8 mouse cellular contexts compared by ENCODE assay signal in genomic region chr11:115475758-115476237, GRCm38 (mm10). TPM values are rescaled to one million over a fixed set of nuclear protein-coding genes. Genes with fewer than 3 reads are reported as not detected.
A peak's percentile ranks its signal among the peaks of the same experiment; 100 is the strongest.
DNase-seq lines count a peak whose midpoint lies in the region; ATAC-seq and TF ChIP-seq lines count a peak whose summit lies in the region.

No protein-coding gene starts in this region.

- H3K4me2 ChIP-seq in forebrain, embryonic 12.5 days, result peak overlapping the region; percentile 99
- peak overlapping the region; percentile 95 for H3K4me2 ChIP-seq in liver, embryonic 15.5 days

- DNase-seq in cerebellum, adult 2 months, result no peak
- DNase-seq in cerebellum, adult 11 months, result no peak
- DNase-seq in 3T3-L1 (ENCODE audit: low read depth, low spot score), result peak; percentile 26
- no peak for DNase-seq in frontal cortex, postnatal 14 days (ENCODE audit: low spot score in 2 of 2)
- DNase-seq in urinary bladder, adult 2 months (ENCODE audit: low spot score), result no peak
- DNase-seq in right cerebral cortex, postnatal 36 days (ENCODE audit: low spot score in 2 of 2), result no peak

- peak overlapping the region; percentile 74 for H3K4me3 ChIP-seq in cerebellum, adult 2 months (replicated peaks; ENCODE audit: insufficient read depth, low read depth, low read length)
- peak overlapping the region; percentile 85 for H3K4me3 ChIP-seq in forebrain, embryonic 12.5 days (replicated peaks)
- peak overlapping the region; percentile 77 for H3K4me3 ChIP-seq in liver, embryonic 15.5 days (replicated peaks)

- H3K9me3 ChIP-seq in forebrain, embryonic 12.5 days, result no peaks in the 10 kb centered on the region
- H3K9me3 ChIP-seq in liver, embryonic 15.5 days (replicated peaks), result no peaks in the 10 kb centered on the region

- ATAC-seq in forebrain, embryonic 12.5 days (ENCODE audit: low FRiP score), result no peak; the same call in 1 of the 2 replicates
- peak; percentile 32 for ATAC-seq in liver, embryonic 15.5 days (ENCODE audit: insufficient read depth)

- H3K36me3 ChIP-seq in forebrain, embryonic 12.5 days (replicated peaks), result no peaks in the 10 kb centered on the region
- no peaks in the 10 kb centered on the region for H3K36me3 ChIP-seq in liver, embryonic 15.5 days (replicated peaks)

- no peak for TF ChIP-seq POLR2A in cerebellum, adult 2 months (IDR thresholded peaks at IDR 0.05; ENCODE audit: borderline replicate concordance, insufficient read depth, low read length)

- 2% methylated on average over 28 of the region's 28 CpGs for WGBS in cerebellum, adult 2 months
- WGBS in forebrain, embryonic 12.5 days, result 4% methylated on average over 28 of the region's 28 CpGs
- under 1% methylated on average over 28 of the region's 28 CpGs for WGBS in liver, embryonic 15.5 days (ENCODE audit: insufficient replicate concordance)

- no peak overlapping the region for H3K27ac ChIP-seq in cerebellum, adult 2 months (ENCODE audit: insufficient read depth, low read length)
- H3K27ac ChIP-seq in forebrain, embryonic 12.5 days, result no peak overlapping the region
- H3K27ac ChIP-seq in liver, embryonic 15.5 days (replicated peaks), result peak overlapping the region; percentile 83

- peak overlapping the region; percentile 79 for H3K9ac ChIP-seq in forebrain, embryonic 12.5 days
- H3K9ac ChIP-seq in liver, embryonic 15.5 days, result peak overlapping the region; percentile 78

- no peaks in the 10 kb centered on the region for H3K27me3 ChIP-seq in cerebellum, adult 2 months (ENCODE audit: control insufficient read depth, insufficient read depth, low read length)
- H3K27me3 ChIP-seq in forebrain, embryonic 12.5 days, result no peaks in the 10 kb centered on the region
- no peaks in the 10 kb centered on the region for H3K27me3 ChIP-seq in liver, embryonic 15.5 days

- no peak for TF ChIP-seq CTCF in cerebellum, adult 2 months (IDR thresholded peaks at IDR 0.05; ENCODE audit: borderline replicate concordance, insufficient read depth, low read depth, low read length)

- peaks cover 16% of the 10 kb centered on the region; the same call in 1 of the 2 replicates for H3K4me1 ChIP-seq in cerebellum, adult 2 months (ENCODE audit: control insufficient read depth, insufficient read depth, low read length)
- peaks cover 35% of the 10 kb centered on the region for H3K4me1 ChIP-seq in forebrain, embryonic 12.5 days
- H3K4me1 ChIP-seq in liver, embryonic 15.5 days (replicated peaks), result peaks cover 43% of the 10 kb centered on the region

RNA-seq across cellular contexts. Expression of gene Armc7, which starts 0.3 kb away (rescaled TPM):
- polyA plus RNA-seq in cerebellum, adult 2 months (2012; rRNA removed), result 7.3 and 8.5 TPM in 2 replicates
- 10.9 and 11.0 TPM in 2 replicates for polyA plus RNA-seq in forebrain, embryonic 12.5 days (2016; fragmentation: Nextera tagmentation; extraction: Ambion mirVana)
- polyA plus RNA-seq in liver, embryonic 15.5 days (2015; fragmentation: Nextera tagmentation; extraction: Ambion mirVana), result 3.3 and 3.5 TPM in 2 replicates
- polyA plus RNA-seq in urinary bladder, adult 2 months (2012; rRNA removed), result 6.9 and 7.0 TPM in 2 replicates

RNA-seq across cellular contexts. Expression of gene Slc16a5, which starts 13.5 kb away (rescaled TPM):
- 0.08 and 0.25 TPM in 2 replicates for polyA plus RNA-seq in cerebellum, adult 2 months (2012; rRNA removed)
- polyA plus RNA-seq in forebrain, embryonic 12.5 days (2016; fragmentation: Nextera tagmentation; extraction: Ambion mirVana), result not detected in 2 replicates
- 0.08 and 0.15 TPM in 2 replicates for polyA plus RNA-seq in liver, embryonic 15.5 days (2015; fragmentation: Nextera tagmentation; extraction: Ambion mirVana)
- 0.83 and 1.1 TPM in 2 replicates for polyA plus RNA-seq in urinary bladder, adult 2 months (2012; rRNA removed)

RNA-seq across cellular contexts. Expression of gene Nt5c, which starts 15.9 kb away (rescaled TPM):
- 98.2 and 102 TPM in 2 replicates for polyA plus RNA-seq in cerebellum, adult 2 months (2012; rRNA removed)
- 72.0 and 80.3 TPM in 2 replicates for polyA plus RNA-seq in forebrain, embryonic 12.5 days (2016; fragmentation: Nextera tagmentation; extraction: Ambion mirVana)
- 38.1 and 41.9 TPM in 2 replicates for polyA plus RNA-seq in liver, embryonic 15.5 days (2015; fragmentation: Nextera tagmentation; extraction: Ambion mirVana)
- polyA plus RNA-seq in urinary bladder, adult 2 months (2012; rRNA removed), result 70.9 and 80.1 TPM in 2 replicates

RNA-seq across cellular contexts. Expression of gene Trim80, which starts 35.5 kb away (rescaled TPM):
- 0.15 and 0.25 TPM in 2 replicates for polyA plus RNA-seq in cerebellum, adult 2 months (2012; rRNA removed)
- polyA plus RNA-seq in forebrain, embryonic 12.5 days (2016; fragmentation: Nextera tagmentation; extraction: Ambion mirVana), result not detected in 2 replicates
- 0.55 and 0.71 TPM in 2 replicates for polyA plus RNA-seq in liver, embryonic 15.5 days (2015; fragmentation: Nextera tagmentation; extraction: Ambion mirVana)
- polyA plus RNA-seq in urinary bladder, adult 2 months (2012; rRNA removed), result 0.04 and 0.09 TPM in 2 replicates

RNA-seq across cellular contexts. Expression of gene Jpt1, which starts 38.4 kb away (rescaled TPM):
- 75.1 and 77.2 TPM in 2 replicates for polyA plus RNA-seq in cerebellum, adult 2 months (2012; rRNA removed)
- polyA plus RNA-seq in forebrain, embryonic 12.5 days (2016; fragmentation: Nextera tagmentation; extraction: Ambion mirVana), result 1,151 and 1,196 TPM in 2 replicates
- 233 and 234 TPM in 2 replicates for polyA plus RNA-seq in liver, embryonic 15.5 days (2015; fragmentation: Nextera tagmentation; extraction: Ambion mirVana)
- 89.2 and 102 TPM in 2 replicates for polyA plus RNA-seq in urinary bladder, adult 2 months (2012; rRNA removed)
